Mouse (Mus musculus): ENCODE measurements at regions not wholly inside any gene's neighbourhood (a gene's known extent, or its start where the extent isn't known, plus 50 kb on each side); places are given as distances from the start of the nearest gene placed in this dataset.

DNA sequence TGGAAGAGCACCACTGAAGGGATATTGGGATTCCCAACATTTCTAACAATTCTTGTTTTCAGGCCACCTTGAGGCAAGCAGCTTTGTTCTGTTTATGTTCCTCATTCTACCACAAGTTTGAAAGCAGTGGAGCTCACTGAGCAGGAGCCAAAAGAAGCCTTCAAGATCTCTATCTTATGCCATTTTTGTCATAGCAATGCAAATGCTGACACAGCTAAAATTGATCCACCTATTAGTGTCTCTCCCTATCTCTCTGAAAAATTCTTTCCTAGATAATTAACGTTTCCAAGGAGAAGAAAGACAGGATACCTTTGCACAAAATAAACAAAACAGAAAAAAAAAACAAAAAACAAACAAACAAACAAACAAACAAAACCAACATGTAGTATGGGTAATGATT is 375.2 kb downstream of the Fam84a start:
- no peak for TF ChIP-seq POLR2A (IDR thresholded peaks at IDR 0.05; ENCODE audit: control insufficient read depth, low read depth, low read length)
- TF ChIP-seq CTCF (IDR thresholded peaks at IDR 0.05; ENCODE audit: control insufficient read depth, insufficient read depth, insufficient replicate concordance, low read depth, low read length), result no peak

Data from testis, adult 2 months (tissue).